Mouse (Mus musculus) heart, embryonic 13.5 days (tissue): ENCODE results near the gene Spesp1. TPM values are rescaled to one million over a fixed set of nuclear protein-coding genes. Genes with fewer than 3 reads are reported as not detected.

Experiments used
- ATAC-seq: fragments of 200-750 bp; cut with Nextera tagmentation; 2 replicates; pipeline ENCODE4 v1.8.0; 2017; ENCODE audit warnings: moderate TSS enrichment; ENCODE audit not compliant: insufficient number of reproducible peaks, low FRiP score, low TSS enrichment; ENCODE audit errors: extremely low read depth
- H3K27ac ChIP-seq: fragments of 300-500 bp; sonication (generic); replicated peaks from 2 replicates; pipeline ENCODE4 v1.5.1; 2015; ENCODE audit warnings: moderate library complexity, mild to moderate bottlenecking, inconsistent platforms
- H3K27me3 ChIP-seq: fragments of 300-500 bp; sonication (generic); replicated peaks from 2 replicates; pipeline ENCODE4 v1.6.1; 2015; ENCODE audit warnings: mild to moderate bottlenecking, inconsistent platforms
- H3K36me3 ChIP-seq: fragments of 300-500 bp; sonication (generic); 2 replicates; pipeline ENCODE4 v1.6.1; 2015; ENCODE audit warnings: mild to moderate bottlenecking, inconsistent platforms
- H3K4me1 ChIP-seq: fragments of 300-500 bp; sonication (generic); 2 replicates; pipeline ENCODE4 v1.6.1; 2015; ENCODE audit warnings: inconsistent platforms
- H3K4me2 ChIP-seq: fragments of 300-500 bp; sonication (generic); 2 replicates; pipeline ENCODE4 v1.6.1; 2015; ENCODE audit warnings: inconsistent platforms, mild to moderate bottlenecking, moderate library complexity
- H3K4me3 ChIP-seq: fragments of 300-500 bp; sonication (generic); 2 replicates; pipeline ENCODE4 v1.5.1; 2015; ENCODE audit warnings: moderate library complexity, mild to moderate bottlenecking, inconsistent platforms
- H3K9ac ChIP-seq: fragments of 300-500 bp; sonication (generic); 2 replicates; pipeline ENCODE4 v1.6.1; 2015; ENCODE audit warnings: inconsistent platforms, mild to moderate bottlenecking, moderate library complexity
- H3K9me3 ChIP-seq: fragments of 300-500 bp; sonication (generic); 2 replicates; pipeline ENCODE4 v1.6.1; 2016; ENCODE audit warnings: inconsistent platforms
- WGBS: fragments of 180-500 bp; shearing (Covaris S2); methylation state at CpG from one replicate; pipeline ENCODE4 v1.1.7; 2015; ENCODE audit warnings: mixed read lengths; 5-methylcytosine and 5-hydroxymethylcytosine counted together
- polyA plus RNA-seq: library from polyadenylated mRNA; unstranded; fragments of >200 nt; fragmentation: Nextera tagmentation; extraction: Ambion mirVana; gene quantifications from 2 replicates; pipeline ENCODE4 v1.2.1, GENCODE M21; 2015

Gene Spesp1
- not detected in 2 replicates for polyA plus RNA-seq

GRCm38 (mm10) chr9:62281991-62282390 lies at the start of gene Spesp1:
TSS of gene Spesp1 (minus strand) at chr9:62282208.
- Histone ChIP-seq H3K36me3 (no peaks in the 10 kb centered on the region), H3K27me3 (0 out of 2 replicates have a peak, but pooled peaks cover 4% of the 10 kb centered on the region), H3K27ac (no peak within 1 kb of the TSS), H3K4me1 (no peaks in the 10 kb centered on the region), H3K4me3 (no peak within 1 kb of the TSS), H3K9ac (no peak within 1 kb of the TSS), H3K4me2 (no peak within 1 kb of the TSS), H3K9me3 (no peaks in the 10 kb centered on the region; the same call in 1 of the 2 replicates)
- 77% methylated on average over 27 of the region's 27 CpGs for WGBS
- ATAC-seq: no peak

- H3K4me3 ChIP-seq: no peak overlapping the region
- H3K36me3 ChIP-seq: no peaks in the 10 kb centered on the region
- no peaks in the 10 kb centered on the region for H3K27me3 ChIP-seq
- 0 out of 2 replicates have a peak, but pooled peaks cover 6% of the 10 kb centered on the region for H3K9me3 ChIP-seq
- H3K9ac ChIP-seq: no peak overlapping the region
- no peak overlapping the region for H3K27ac ChIP-seq
- H3K4me1 ChIP-seq: no peaks in the 10 kb centered on the region
- WGBS: 64% methylated on average over 3 of the region's 3 CpGs
- no peak for ATAC-seq
- H3K4me2 ChIP-seq: no peak overlapping the region
Observed at GRCm38 (mm10) chr9:62325965-62326364, 44.0 kb upstream of the Spesp1 start.

GRCm38 (mm10) chr9:62323816-62324215 lies 41.8 kb upstream of the Spesp1 start:
- H3K4me2 ChIP-seq: no peak overlapping the region
- H3K9ac ChIP-seq: no peak overlapping the region
- H3K27ac ChIP-seq: no peak overlapping the region
- no peak overlapping the region for H3K4me3 ChIP-seq
- WGBS: 65% methylated on average over 1 of the region's 1 CpGs
- ATAC-seq: no peak
- no peaks in the 10 kb centered on the region for H3K27me3 ChIP-seq
- no peaks in the 10 kb centered on the region for H3K36me3 ChIP-seq
- no peaks in the 10 kb centered on the region for H3K9me3 ChIP-seq
- H3K4me1 ChIP-seq: no peaks in the 10 kb centered on the region

- Histone ChIP-seq H3K9ac (no peak overlapping the region), H3K27ac (no peak overlapping the region), H3K9me3 (no peaks in the 10 kb centered on the region), H3K36me3 (no peaks in the 10 kb centered on the region), H3K27me3 (no peaks in the 10 kb centered on the region), H3K4me1 (no peaks in the 10 kb centered on the region), H3K4me2 (no peak overlapping the region), H3K4me3 (no peak overlapping the region)
- 75% methylated on average over 4 of the region's 4 CpGs for WGBS
- no peak for ATAC-seq
Observed at GRCm38 (mm10) chr9:62318729-62319128, 36.7 kb upstream of the Spesp1 start.

- ATAC-seq: no peak
- H3K27ac ChIP-seq: no peak overlapping the region
- H3K9me3 ChIP-seq: no peaks in the 10 kb centered on the region
- no peaks in the 10 kb centered on the region for H3K36me3 ChIP-seq
- H3K4me2 ChIP-seq: no peak overlapping the region
- no peaks in the 10 kb centered on the region for H3K27me3 ChIP-seq
- H3K9ac ChIP-seq: no peak overlapping the region
- no peaks in the 10 kb centered on the region for H3K4me1 ChIP-seq
- 80% methylated on average over 6 of the region's 6 CpGs for WGBS
- H3K4me3 ChIP-seq: no peak overlapping the region
Observed at GRCm38 (mm10) chr9:62315556-62315955, 33.5 kb upstream of the Spesp1 start.

- Histone ChIP-seq H3K9me3 (no peaks in the 10 kb centered on the region), H3K27me3 (peaks cover 4% of the 10 kb centered on the region; the same call in 1 of the 2 replicates), H3K4me1 (peaks cover 3% of the 10 kb centered on the region; the same call in 1 of the 2 replicates), H3K9ac (no peak overlapping the region), H3K4me3 (no peak overlapping the region), H3K4me2 (no peak overlapping the region), H3K27ac (no peak overlapping the region), H3K36me3 (no peaks in the 10 kb centered on the region)
- WGBS: 41% methylated on average over 1 of the region's 1 CpGs
- ATAC-seq: no peak
Observed at GRCm38 (mm10) chr9:62296891-62297290, 14.9 kb upstream of the Spesp1 start.

- WGBS: 25% methylated on average over 7 of the region's 7 CpGs
- no peaks in the 10 kb centered on the region for H3K9me3 ChIP-seq
- peaks cover 6% of the 10 kb centered on the region; the same call in 1 of the 2 replicates for H3K27me3 ChIP-seq
- H3K4me3 ChIP-seq: no peak overlapping the region
- no peaks in the 10 kb centered on the region for H3K36me3 ChIP-seq
- H3K4me2 ChIP-seq: no peak overlapping the region
- H3K9ac ChIP-seq: no peak overlapping the region
- H3K27ac ChIP-seq: no peak overlapping the region
- no peak for ATAC-seq
- H3K4me1 ChIP-seq: peaks cover 3% of the 10 kb centered on the region; the same call in 1 of the 2 replicates
Observed at GRCm38 (mm10) chr9:62295006-62295698, 13.1 kb upstream of the Spesp1 start.

GRCm38 (mm10) chr9:62287633-62288025 lies 5.6 kb upstream of the Spesp1 start:
- H3K4me2 ChIP-seq: no peak overlapping the region
- H3K27ac ChIP-seq: no peak overlapping the region
- no peaks in the 10 kb centered on the region for H3K4me1 ChIP-seq
- 70% methylated on average over 4 of the region's 4 CpGs for WGBS
- ATAC-seq: no peak
- H3K36me3 ChIP-seq: no peaks in the 10 kb centered on the region
- no peak overlapping the region for H3K9ac ChIP-seq
- H3K9me3 ChIP-seq: no peaks in the 10 kb centered on the region
- H3K27me3 ChIP-seq: peaks cover 16% of the 10 kb centered on the region; the same call in 1 of the 2 replicates
- no peak overlapping the region for H3K4me3 ChIP-seq

- Histone ChIP-seq H3K27ac (no peak overlapping the region), H3K4me2 (no peak overlapping the region), H3K4me1 (no peaks in the 10 kb centered on the region), H3K27me3 (peaks cover 13% of the 10 kb centered on the region; the same call in 1 of the 2 replicates), H3K36me3 (no peaks in the 10 kb centered on the region), H3K9me3 (no peaks in the 10 kb centered on the region), H3K4me3 (no peak overlapping the region), H3K9ac (no peak overlapping the region)
- WGBS: 45% methylated on average over 4 of the region's 4 CpGs
- no peak for ATAC-seq
Observed at GRCm38 (mm10) chr9:62286967-62287632, 5.1 kb upstream of the Spesp1 start.

GRCm38 (mm10) chr9:62284266-62284665 lies 2.3 kb upstream of the Spesp1 start:
- no peaks in the 10 kb centered on the region for H3K36me3 ChIP-seq

GRCm38 (mm10) chr9:62276899-62277298 lies 5.1 kb downstream of the Spesp1 start:
- no peak for ATAC-seq
- H3K9ac ChIP-seq: no peak overlapping the region
- H3K27me3 ChIP-seq: no peaks in the 10 kb centered on the region
- no peaks in the 10 kb centered on the region; the same call in 1 of the 2 replicates for H3K9me3 ChIP-seq
- 70% methylated on average over 4 of the region's 4 CpGs for WGBS
- no peak overlapping the region for H3K4me3 ChIP-seq
- H3K27ac ChIP-seq: no peak overlapping the region
- H3K4me1 ChIP-seq: no peaks in the 10 kb centered on the region
- H3K4me2 ChIP-seq: no peak overlapping the region
- H3K36me3 ChIP-seq: no peaks in the 10 kb centered on the region

More at GRCm38 (mm10) chr9:62284266-62284665, 2.3 kb upstream of the Spesp1 start:
- Histone ChIP-seq H3K9ac (no peak overlapping the region), H3K27ac (no peak overlapping the region), H3K4me1 (no peaks in the 10 kb centered on the region), H3K27me3 (0 out of 2 replicates have a peak, but pooled peaks cover 4% of the 10 kb centered on the region), H3K4me2 (no peak overlapping the region), H3K9me3 (no peaks in the 10 kb centered on the region; the same call in 1 of the 2 replicates), H3K4me3 (no peak overlapping the region)
- 68% methylated on average over 7 of the region's 7 CpGs for WGBS
- ATAC-seq: no peak
